Mouse (Mus musculus) c-Kit-positive CD71-positive TER-119-positive erythroid progenitor cells, embryonic 14.5 days (primary cell): ENCODE measurements around the gene Nek4.

Experiments used
- DNase-seq: peaks from one replicate; pipeline ENCODE4 v3.0.0-alpha.2; 2013; ENCODE audit warnings: low spot score

Gene Nek4

DNA sequence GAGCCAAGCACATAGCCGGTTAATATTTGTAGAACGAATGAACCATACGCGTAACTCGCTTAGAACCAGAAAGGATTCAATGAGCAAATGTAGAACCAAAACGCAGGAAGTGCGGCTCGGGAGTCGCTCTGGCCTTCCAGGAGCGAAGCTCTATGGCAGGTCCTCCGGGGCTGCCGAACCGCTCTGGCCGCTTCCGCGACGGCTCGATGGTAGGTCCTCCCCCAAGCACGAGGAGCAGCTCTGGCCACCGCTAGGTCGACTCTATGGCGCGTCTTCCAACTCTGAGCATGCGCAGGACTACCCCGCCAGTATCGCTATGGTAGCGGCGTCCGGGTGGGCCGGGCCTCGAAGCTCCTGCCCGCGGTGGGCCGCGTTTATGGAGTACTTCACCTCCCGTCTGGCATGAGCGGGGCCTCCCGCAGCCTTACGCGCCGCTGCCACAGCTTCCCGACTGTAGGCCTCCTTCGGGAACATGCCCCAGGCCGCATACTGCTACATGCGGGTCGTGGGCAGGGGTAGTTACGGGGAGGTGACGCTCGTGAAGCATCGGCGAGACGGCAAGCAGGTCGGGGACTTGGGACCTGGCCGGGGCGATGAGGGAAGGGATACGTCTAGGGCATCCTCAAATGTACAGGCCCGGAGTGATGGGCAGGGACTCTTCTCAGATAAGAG lies at the start of gene Nek4:
Nek4 (plus strand) TSS at position 224 of the 672 bp plus-strand sequence.
- peak; percentile 93 for DNase-seq

DNA sequence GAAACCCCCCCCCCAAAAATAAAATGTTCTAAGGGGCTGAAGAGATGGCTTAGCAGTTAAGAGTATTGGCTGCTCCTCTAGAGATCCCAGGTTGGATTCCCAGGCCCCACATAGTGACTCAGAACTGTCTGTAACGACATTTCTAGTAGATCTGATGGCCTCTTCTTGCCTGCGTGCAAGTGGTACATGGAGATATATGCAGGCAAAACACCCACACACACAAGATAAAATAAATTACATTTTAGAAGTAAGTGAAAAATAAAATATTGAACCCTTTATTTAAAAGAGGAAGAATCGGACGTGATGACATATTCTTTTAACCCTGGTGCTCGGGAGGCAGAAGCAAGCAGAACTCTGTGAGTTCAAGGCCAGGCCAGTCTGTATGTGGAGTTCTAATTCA lies 48.5 kb upstream of the Nek4 start:
- DNase-seq, result no peak

DNA sequence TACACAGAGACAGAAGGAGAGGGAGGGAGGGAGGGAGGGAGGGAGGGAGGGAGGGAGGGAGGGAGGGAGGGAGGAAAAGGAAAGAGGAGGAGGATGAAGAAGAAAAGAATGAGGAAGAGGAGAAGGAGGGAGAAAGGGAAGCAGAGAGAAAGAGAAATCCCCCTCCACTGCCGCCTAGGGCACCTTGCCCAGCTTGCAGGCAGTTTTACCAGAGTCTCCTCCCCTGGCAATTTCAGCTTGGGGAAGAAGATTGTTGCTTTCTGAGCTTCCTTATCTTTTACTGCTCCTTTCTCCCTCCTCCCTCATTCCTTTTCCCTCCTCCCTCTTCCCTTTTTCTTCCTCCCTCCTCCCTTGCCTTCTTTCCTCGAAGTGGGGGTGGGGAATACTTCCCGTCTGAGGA lies 48.1 kb upstream of the Nek4 start:
- DNase-seq, result no peak

DNA sequence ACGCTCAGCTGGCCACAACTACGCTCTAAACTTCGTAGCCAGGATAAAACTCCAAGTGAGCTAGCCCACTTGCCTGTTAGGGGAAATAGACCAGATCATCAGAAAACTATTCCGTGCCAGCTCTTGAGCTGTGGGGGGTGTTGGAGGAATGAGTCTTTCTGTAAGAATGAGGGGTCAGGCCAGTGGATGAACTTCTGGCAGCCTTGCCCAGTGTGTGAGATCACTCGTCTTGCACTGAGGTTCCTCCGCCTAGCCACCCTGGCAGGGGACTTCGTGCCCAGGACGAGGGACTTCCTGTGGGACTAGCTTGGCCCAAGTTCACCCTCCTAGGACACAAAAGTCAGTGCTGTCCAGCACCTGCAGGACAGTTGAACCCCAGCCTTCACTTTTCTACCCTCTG lies 46.9 kb upstream of the Nek4 start:
- DNase-seq, result no peak

DNA sequence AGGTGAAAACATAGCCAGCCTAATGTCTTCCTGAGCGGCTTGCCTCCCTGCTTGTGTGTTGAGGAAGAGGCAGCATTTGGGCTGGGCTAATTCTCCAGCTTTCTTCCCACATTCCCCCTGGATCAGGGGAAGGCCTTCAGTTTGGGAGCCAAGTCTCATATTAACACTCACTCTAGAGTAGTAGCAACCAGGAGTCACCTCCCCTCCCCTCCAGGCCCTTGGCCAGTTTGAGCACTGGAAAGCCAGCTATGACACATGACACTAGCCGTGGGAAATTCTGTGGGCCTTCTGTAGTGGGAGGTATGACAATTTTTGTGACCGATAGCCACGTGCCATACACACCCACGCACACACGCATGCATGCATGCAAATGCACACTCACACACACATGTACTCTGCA lies 45.2 kb upstream of the Nek4 start:
- DNase-seq, result no peak

DNA sequence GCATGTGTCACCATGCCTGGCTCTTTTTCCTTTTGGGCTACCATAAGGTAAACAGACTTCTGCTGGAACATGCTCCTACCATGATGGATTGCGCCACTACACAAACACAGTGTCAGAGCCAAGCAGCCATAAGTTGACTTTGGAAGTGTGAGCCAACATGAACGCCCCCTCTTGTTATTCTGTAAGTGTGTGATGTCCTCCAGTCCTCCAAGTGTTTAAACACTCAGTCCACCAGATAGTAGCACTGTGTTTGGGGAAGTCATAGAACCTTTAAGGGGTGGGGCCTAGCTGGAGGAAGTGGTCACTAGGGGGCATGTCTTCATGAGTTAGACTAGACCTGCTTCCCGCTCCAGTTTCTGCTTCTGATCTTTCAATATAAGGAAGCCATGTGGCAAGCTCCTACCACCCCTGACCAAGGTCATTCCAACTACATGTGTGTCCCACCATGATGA lies 43.3 kb upstream of the Nek4 start:
- DNase-seq, result no peak

DNA sequence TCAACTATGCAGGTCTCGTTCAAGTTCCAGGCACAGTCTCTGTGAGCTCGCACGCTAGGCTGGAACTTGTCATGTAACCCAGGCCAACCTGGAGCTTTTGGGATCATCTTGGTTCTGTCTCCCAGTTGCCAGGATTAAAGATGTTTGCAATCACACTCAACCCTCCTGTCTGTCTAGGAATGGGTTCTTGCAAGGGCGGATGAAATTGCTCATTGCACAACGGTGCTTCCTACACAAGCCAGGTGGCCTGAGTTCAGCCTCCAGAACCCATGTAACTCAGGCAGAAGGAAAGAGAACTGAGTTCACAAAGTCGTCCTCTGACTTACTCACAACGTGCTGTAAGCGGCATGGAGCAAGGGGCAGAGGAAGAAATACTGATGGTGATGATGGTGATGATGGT lies 40.0 kb upstream of the Nek4 start:
- no peak for DNase-seq

DNA sequence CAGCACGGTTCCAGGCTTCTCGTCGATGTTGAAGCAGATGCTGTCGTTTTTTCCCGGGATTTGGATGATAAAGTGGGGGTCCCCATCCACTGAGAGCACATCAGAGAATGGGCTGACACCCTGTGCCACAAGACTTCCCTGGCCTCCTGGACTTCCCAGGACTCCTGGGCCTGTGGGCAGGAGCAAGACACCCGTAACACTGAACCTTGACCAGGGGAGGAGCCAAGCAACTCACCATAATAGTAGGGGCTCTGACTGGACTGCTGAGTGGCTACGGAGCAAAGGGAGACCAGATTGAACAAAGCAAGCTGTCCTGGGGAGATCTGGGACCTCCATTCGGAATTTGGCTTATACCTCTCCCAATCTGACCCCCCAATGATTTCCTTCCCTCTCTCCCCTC lies 38.5 kb upstream of the Nek4 start:
- no peak for DNase-seq

DNA sequence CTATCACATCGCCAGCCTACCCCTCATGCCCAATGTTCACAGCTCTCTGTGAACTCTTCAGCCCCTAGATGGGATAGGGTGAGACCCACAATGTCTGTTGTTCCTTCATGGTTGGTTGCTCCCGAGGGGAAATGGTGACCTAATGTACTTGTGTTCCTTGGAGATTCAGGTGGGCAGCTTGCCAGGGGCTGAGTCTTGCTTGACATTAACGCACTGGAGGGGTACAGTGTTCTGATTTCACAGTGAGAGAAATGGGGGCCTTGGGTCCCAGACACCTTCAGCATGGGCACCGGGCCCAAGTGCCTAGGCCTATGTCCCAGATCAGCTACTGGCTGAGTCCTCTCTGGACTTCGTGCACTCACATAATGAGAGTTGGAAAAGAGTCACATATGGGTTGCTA lies 37.8 kb upstream of the Nek4 start:
- no peak for DNase-seq

DNA sequence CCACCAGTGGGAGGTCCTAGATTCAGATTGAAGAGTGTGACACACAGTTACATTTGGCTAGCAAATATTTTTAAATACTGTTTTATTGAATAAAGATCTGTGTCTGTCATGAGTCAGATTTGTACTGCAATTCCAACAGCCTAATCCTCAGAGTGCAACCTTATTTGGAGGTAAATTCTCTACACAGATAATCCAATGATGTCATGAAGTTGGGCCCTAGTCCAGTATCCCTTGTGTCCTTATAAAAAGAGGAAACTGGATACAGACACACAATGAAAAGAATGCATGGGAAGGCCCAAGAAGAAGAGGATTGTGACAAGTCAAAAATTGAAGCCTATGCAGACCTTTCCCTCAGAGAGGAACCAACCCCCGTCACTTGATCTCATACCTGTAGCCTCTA lies 34.7 kb upstream of the Nek4 start:
- DNase-seq, result no peak

DNA sequence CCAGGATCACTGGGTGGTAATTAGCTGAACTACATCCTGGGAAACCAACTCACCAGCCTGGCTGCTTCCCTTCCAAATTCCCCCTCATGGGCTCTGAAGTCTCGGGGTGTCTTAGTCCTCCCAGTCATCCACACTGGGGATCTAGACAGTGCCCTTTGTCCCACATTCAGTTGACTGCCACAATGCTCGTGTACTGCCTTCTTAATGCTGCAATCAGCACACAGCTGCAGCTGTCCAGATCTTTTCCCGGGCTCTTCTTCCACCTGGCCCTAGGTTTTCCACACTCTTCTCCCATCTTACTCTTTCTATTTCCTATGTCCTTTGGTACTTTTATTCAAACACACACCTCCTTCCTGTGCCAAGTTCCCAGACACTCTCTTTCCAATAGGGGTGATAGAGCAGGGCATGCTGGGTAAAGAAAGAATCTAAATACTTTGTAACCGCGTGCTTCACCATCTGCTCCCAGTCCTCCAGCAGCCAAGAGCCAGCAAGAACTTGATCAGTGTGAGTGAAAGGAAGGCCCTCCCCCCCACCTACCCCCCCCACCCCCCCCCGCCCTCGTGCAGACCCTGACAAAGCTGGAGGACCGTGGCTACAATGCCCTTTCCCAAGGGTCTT lies 29.0 kb upstream of the Nek4 start:
- DNase-seq, result no peak

DNA sequence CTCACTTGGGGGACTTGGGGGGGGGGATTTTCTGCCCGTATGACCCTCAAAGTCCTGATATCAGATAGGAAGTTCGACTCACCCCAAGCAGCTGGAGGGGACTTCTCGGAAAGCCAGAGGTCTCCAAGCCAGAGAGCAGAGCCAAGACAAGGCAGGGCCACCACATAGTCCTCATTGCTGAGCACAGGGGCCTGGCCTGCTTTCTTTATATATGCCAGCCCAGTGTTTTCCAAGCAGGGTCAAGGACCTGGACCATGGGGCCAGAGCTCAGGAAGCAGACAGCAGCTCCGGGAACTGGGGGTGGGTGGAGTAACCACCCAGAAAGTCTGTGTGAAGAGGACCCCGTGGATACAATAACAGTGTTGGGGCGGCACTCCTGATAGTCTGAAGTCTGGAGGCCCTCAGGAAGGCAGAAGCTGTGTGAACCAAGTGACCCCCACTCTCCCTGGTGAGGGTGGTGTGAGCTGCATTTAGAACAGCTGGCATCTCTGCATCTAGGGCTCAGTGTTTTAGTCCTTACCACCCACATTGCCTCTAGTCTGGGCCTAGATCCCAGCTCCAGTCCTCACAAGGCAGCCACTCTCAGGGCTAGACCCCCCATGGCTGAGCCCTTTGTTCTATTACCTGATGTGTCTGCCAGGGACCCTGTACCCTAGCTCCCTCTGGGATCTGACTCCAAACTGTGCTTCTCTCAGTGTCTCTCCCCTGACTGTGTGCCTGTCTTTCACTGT lies 27.6 kb upstream of the Nek4 start, which contains the start of gene Itih3:
Itih3 (minus strand) TSS at position 386 of the 731 bp plus-strand sequence.
- DNase-seq, result no peak

DNA sequence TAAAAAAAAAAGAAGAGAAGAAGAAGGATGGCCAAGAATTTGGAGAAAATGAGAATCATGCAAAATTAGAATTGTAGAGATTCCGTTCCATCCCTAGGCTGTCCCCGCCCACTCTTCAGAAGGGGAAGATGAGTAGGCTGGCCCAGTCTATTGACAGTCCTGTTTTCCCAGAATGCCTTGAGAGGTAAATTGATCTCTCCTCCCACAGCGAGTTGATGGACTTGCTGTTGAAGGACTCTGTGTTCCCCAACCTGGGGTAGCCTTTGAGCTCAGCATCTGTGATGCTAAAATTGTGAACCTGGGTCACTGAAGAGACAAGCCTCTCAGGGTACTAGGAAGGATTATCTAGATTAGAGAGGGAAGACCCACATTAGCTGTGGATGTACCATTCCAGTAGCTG lies 25.7 kb upstream of the Nek4 start:
- DNase-seq, result no peak

DNA sequence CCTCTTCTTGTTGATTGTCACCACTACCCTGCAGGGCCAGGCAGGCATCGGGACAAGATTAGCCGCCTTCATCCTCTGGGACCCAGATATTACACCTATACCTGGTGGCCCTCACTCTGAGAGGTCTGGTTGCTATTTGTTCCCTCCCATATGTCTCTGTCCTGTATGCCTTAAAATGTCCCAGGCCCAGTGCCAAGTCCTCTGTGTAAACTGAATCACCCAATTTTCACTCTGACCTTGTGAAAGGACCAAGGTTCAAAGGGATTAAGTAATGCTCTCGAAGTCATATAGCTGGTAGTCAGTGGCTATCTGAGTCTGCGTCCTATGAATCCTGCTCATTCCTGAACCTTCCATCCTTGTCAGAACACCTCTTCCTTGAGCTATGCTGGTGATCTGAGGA lies 20.8 kb upstream of the Nek4 start:
- no peak for DNase-seq

DNA sequence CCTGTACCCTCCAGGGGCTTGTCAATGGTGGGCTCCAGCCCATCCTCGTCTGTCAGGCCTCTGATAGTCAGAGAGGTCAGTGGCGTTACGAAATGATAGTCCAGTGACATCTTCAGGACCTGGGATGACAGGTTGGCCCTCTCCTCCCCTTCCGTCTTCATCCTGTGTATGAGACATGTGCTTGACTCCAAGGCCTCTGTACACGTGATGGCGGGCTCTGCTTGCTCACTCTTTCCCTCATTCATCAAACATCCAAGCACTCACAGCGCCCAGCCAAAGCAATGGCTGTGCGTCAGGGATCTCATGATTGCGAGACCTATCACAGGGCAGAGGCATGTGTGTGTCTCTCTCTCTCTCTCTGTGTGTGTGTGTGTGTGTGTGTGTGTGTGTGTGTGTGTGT lies 17.8 kb upstream of the Nek4 start:
- DNase-seq, result no peak

DNA sequence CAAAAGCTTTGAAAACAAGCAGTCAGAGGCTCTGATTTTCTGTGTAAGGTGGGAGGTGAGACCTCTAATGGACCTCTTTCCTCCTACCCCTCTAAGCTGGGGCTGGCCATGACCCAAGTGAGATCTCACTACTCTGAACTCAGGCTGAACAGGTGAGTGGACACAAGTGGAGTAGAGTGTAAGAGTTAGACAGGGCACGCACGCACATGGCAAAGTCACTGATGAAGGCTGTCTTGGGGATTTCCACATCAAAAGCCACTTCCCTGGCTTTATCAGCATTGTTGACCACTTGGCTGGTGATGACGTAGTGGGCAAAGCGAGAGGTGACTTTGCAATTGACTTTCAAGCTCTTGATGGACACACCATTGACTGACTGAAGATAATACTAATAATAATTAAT lies 8.9 kb upstream of the Nek4 start:
- no peak for DNase-seq

DNA sequence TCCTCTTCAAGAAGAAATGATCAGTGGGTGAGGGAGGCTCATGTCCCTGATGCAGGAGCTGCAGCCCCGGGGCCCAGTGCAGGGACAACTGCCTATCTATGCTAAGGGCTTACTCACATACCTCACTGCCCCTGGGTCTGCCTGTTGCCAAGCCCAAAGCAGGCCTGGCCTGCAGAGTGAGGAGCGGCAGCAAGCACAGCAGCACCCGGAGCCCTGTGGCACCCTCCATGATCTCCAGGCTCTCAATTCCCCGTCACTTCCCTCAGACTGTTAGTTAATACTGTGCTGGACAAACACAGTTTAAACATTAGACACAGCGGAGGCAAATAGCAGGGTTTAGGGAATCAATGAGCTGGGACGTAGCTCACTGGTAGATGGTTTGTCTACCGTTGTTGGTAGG lies 8.1 kb upstream of the Nek4 start, which contains the start of gene Itih1:
Itih1 (minus strand) TSS at position 252 of the 400 bp plus-strand sequence.
- DNase-seq, result no peak

DNA sequence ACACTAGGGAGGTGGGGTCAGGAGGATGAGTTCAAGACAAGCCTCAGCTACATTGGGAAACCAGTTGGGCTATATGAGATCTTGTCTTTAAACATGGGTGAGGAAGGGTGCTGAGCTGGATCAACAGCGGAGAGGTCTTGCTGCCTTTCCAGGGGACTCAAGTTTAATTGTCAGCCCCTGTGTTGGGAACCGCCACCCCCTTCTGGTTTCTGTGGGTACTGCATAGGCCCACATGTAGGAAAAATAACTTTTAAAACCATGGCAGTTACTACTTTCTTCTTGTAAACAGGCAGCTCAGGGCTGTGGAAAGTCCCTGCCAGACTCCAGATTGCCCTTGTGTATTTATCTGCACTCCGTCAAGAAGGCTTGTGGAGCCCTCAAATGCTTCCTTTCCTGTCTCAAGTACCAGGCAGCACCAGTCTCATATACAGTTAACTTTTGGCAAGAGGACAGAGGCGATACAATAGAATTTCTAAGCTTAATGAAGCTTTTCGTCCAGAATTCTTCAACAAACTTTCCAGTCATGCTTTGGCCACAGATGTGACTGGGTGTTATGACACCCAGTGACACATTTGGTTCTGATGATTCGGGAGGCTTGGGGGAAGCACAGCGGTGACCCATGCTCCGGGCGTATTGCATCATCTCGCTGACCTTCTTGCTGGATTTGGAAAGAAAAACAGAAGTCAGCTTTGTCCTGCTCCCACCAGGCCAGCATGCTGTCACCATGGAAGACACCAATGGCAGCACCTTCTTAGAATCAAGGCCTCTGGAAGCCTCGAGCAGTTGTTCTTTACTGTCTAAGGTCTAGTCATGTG lies 7.1 kb upstream of the Nek4 start:
- DNase-seq, result peak; percentile 40

DNA sequence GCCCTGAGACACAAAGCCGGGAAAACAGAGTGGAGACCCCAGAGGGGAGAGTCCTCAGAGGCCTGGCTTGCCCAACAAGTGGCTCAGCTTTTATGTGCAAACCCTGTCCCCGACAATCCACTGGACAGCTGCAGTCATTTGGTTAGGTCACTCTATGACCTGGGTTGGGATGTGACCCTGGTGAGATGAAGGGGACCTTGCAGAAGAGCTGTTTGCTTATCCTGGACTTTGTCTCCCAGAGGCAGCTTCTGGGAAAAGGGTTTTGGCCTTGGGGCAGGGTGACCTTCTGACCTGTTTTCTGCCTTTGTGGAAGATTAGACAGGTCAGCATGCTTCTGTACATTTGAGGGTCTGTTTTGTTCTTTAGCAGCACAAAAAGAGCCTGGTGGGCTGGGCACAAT lies 6.4 kb upstream of the Nek4 start:
- no peak for DNase-seq

DNA sequence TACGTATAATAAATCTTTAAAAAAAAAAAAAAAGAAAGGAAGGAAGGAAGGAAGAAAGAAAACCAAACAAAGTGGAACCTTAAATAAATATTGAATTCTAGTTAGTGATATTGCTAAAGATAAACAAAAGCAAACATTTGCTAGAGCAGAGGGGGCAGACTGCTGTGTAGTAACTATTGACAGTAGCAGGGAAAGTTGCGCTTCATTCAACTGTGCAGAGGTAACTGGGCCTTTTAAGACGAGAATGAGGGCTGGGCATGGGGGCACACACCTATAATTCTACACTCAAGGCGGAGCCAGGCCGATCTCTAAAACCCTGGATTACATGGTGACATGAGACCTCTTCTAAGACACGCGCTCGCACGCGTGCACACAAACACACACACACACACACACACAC lies 1.2 kb upstream of the Nek4 start:
- DNase-seq, result no peak

DNA sequence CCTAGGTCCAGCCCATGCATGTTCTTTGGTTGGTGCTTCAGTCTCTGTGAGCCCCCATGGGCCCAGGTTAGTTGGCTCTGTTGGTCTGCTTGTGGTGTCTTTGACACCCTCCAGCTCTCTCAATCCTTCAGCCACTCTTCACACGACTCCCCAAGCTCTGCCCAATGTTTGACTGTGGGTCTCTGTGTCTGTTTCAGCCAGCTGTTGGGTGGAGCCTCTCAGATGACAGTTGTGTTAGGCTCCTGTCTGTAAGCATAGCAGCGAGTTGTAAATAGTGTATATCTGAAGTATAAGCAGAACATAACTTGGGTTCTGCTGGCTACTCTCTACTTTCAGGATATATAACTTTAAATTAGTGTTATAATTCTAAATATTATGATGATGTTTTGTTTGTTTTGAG lies 7.3 kb downstream of the Nek4 start:
- DNase-seq, result no peak

DNA sequence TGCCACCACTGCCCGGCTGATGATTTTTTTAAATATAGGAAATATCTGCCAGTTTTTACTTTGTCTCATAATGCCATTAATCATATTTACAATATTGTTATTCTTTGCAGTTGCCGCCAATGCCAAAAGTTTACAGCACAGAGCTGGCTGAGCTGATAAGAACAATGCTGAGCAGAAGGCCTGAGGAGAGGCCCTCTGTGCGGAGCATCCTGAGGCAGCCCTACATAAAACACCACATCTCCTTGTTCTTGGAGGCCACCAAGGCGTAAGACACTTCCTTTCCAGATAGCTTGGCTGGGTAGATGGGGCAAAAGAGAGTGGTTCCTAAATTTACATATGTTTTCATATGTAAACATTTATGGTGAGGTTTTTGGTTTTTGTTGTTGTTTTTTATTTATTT lies 7.9 kb downstream of the Nek4 start:
- DNase-seq, result no peak
